Mouse (Mus musculus) lung, embryonic 16.5 days (tissue): ENCODE results near the gene Trim45. TPM values are rescaled to one million over a fixed set of nuclear protein-coding genes. Genes with fewer than 3 reads are reported as not detected.

Source experiments
- polyA plus RNA-seq: library from polyadenylated mRNA; unstranded; fragments of >200 nt; fragmentation: Nextera tagmentation; extraction: Ambion mirVana; gene quantifications from 2 replicates; pipeline ENCODE4 v1.2.1, GENCODE M21; 2015

The Trim45 gene
- polyA plus RNA-seq, 1 experiment from 2014 or later = 5.4 TPM

Other genes starting within 250 kb of the Trim45 start
- gene Man1a2, start 236.7 kb upstream of the Trim45 start, polyA plus RNA-seq = 44.4 and 48.6 TPM in 2 replicates
- gene Vtcn1, start 96.7 kb upstream of the Trim45 start, polyA plus RNA-seq = 0.44 and 0.59 TPM in 2 replicates
- 15.5 and 18.2 TPM in 2 replicates for gene Ttf2, start 47.5 kb downstream of the Trim45 start, polyA plus RNA-seq
- gene Cd101, start 107.4 kb downstream of the Trim45 start, polyA plus RNA-seq = 0.28 and 0.39 TPM in 2 replicates
- 4.8 and 5.6 TPM in 2 replicates for gene Ptgfrn, start 188.1 kb downstream of the Trim45 start, polyA plus RNA-seq